Mouse (Mus musculus) gonadal fat pad, adult 2 months (tissue): ENCODE data around the gene Usp39. TPM values are rescaled to one million over a fixed set of nuclear protein-coding genes. Genes with fewer than 3 reads are reported as not detected.

Experiments
- DNase-seq: peaks from one replicate; pipeline ENCODE4 v3.0.0-alpha.2; 2012; ENCODE audit warnings: low read depth
- polyA plus RNA-seq: library from polyadenylated mRNA; depleted of rRNA; stranded (reverse); fragments of >200 nt; gene quantifications from 2 replicates; pipeline ENCODE4 v1.2.3, GENCODE M21; 2012; rRNA removed

Gene Usp39
- polyA plus RNA-seq: 24.3 and 26.5 TPM in 2 replicates

GRCm38 (mm10) chr6:72345074-72345567 is at the start of gene Usp39:
TSS of gene Usp39 (minus strand) at chr6:72345184.
- DNase-seq: peak; percentile 61

- no peak for DNase-seq
Observed at GRCm38 (mm10) chr6:72392341-72392740, 47.4 kb upstream of the Usp39 start.

GRCm38 (mm10) chr6:72390795-72391521 is 46.0 kb upstream of the Usp39 start:
- DNase-seq: no peak

- DNase-seq: no peak
Observed at GRCm38 (mm10) chr6:72389941-72390771, 45.2 kb upstream of the Usp39 start, which contains the start of gene Vamp8. TSS of gene Vamp8 (minus strand) at chr6:72390703.

GRCm38 (mm10) chr6:72389471-72389940 is 44.5 kb upstream of the Usp39 start:
- no peak for DNase-seq

- DNase-seq: no peak
Observed at GRCm38 (mm10) chr6:72388791-72389329, 43.9 kb upstream of the Usp39 start.

- no peak for DNase-seq
Observed at GRCm38 (mm10) chr6:72388266-72388665, 43.3 kb upstream of the Usp39 start.

- no peak for DNase-seq
Observed at GRCm38 (mm10) chr6:72387816-72388215, 42.8 kb upstream of the Usp39 start.

- DNase-seq: no peak
Observed at GRCm38 (mm10) chr6:72386561-72386960, 41.6 kb upstream of the Usp39 start.

- no peak for DNase-seq
Observed at GRCm38 (mm10) chr6:72385258-72385657, 40.3 kb upstream of the Usp39 start.

GRCm38 (mm10) chr6:72383952-72384351 is 39.0 kb upstream of the Usp39 start:
- no peak for DNase-seq

- DNase-seq: no peak
Observed at GRCm38 (mm10) chr6:72383142-72383820, 38.3 kb upstream of the Usp39 start.

GRCm38 (mm10) chr6:72382494-72382893 is 37.5 kb upstream of the Usp39 start:
- DNase-seq: no peak

GRCm38 (mm10) chr6:72380131-72380770 is 35.3 kb upstream of the Usp39 start, which contains the start of gene Vamp5:
TSS of gene Vamp5 (minus strand) at chr6:72380468.
- no peak for DNase-seq

- no peak for DNase-seq
Observed at GRCm38 (mm10) chr6:72379377-72380130, 34.6 kb upstream of the Usp39 start.

GRCm38 (mm10) chr6:72378510-72379234 is 33.7 kb upstream of the Usp39 start:
- no peak for DNase-seq

- DNase-seq: no peak
Observed at GRCm38 (mm10) chr6:72374820-72375563, 30.0 kb upstream of the Usp39 start.

- DNase-seq: no peak
Observed at GRCm38 (mm10) chr6:72374206-72374605, 29.2 kb upstream of the Usp39 start.

GRCm38 (mm10) chr6:72373184-72373583 is 28.2 kb upstream of the Usp39 start:
- DNase-seq: no peak
